Mouse (Mus musculus) c-Kit-positive CD71-positive TER-119-positive erythroid progenitor cells, embryonic 14.5 days (primary cell): Measurements from ENCODE around the gene Dnase2a.

ENCODE experiments used
- DNase-seq: peaks from one replicate; pipeline ENCODE4 v3.0.0-alpha.2; 2013; ENCODE audit warnings: low spot score

Gene Dnase2a

GRCm38 (mm10) chr8:84936962-84937546, 28.7 kb downstream of the Dnase2a start, which contains the start of gene Mast1:
Mast1 (minus strand) TSS chr8:84937359.
- DNase-seq: peak; percentile 53

DNA sequence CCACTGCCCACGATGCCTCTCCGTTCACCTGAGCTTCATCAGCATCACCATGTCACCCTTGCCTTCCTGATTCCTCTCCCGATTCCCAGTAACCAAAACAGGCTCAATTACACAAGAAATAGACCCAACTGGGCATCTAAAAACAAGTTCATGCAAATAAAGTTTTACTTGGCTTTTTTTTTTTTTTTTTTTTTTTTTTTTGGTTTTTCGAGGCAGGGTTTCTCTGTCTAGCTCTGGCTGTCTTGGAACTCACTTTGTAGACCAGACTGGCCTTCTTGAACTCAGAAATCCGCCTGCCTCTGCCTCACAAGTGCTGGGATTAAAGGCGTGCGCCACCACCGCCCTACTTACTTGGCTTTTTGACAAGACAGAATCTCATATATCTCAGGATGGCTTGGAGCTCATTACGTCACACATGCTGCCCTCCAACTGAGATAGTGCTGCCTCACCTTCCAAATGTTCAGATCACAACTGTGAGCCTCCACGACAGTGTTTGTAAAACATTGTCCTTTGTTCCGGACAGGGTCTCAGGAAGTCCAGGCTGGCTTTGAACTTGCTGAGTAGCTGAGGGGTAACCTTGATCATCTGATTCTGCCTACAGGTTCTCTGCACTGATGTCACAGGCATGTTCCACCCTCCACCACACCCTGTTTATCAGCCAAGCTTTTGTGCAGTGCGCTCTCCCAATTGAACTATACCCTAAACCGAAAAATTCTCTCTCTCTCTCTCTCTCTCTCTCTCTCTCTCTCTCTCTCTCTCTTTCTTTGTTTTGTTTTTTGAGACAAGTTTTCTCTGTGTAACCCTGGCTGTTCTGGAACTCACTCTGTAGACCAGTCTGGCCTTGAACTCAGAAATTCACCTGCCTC, 29.5 kb downstream of the Dnase2a start:
- peak; percentile 34 for DNase-seq

- DNase-seq: no peak
These were observed 35.3 kb downstream of the Dnase2a start for GRCm38 (mm10) chr8:84943699-84944098.

DNA sequence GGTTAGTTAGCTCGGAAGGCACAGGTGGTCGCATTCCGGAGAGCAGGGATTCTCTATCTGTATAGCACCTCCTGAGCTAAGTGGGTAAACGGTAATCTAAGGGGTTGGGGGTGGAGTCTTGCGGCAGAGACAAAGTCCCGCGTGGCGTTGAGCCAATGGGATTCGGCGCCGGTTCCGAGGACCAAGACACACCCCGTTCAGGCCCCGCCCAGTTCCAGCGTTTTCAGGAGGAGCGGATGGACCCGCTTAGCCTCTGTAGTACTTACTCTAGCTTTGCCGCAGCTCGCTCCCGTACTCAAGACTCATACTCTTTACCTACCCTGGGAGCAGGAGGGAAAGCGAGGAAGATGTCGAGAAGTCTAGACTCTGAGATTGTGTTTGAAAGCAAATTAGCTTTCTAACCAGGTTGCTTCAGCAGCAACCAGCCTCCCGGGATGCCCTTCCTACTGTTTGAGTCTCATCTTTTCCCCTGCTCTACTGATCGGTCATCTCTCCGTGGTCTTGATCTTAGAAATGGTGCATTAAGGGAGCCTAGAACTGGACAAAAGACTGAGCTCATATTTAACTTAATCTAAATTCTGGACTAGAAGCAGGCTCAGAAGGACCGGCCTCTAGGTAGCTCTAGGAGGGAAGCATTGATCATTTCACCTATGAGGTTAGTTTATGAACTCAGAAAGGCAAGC, 36.3 kb downstream of the Dnase2a start:
- peak; percentile 79 for DNase-seq

DNA sequence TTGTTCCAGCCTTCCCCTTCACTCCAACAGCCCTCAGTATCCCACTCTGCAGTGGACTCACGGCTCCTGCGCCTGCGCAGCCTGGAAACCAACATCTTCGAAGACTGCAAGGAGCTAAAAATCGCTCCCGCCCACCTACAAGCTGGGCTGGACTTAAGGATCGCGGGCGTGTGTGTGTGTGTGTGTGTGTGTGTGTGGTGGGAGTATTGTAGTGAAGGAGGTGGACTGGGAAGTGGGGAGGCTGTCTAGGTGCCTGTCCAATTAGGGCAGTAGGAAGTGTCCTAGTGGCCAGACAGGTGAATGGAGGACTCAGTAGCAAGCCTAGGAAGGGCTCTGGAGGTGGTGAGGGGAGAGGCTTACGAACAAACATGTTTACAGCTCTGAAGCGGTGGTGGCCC, 36.9 kb downstream of the Dnase2a start:
- no peak for DNase-seq

- DNase-seq: no peak
These were observed 37.5 kb downstream of the Dnase2a start for GRCm38 (mm10) chr8:84945633-84946527.

- DNase-seq: no peak
These were observed 38.3 kb downstream of the Dnase2a start, which contains the start of gene Rtbdn for GRCm38 (mm10) chr8:84946528-84947240. Rtbdn (plus strand) TSS chr8:84946991.

- no peak for DNase-seq
These were observed 38.8 kb downstream of the Dnase2a start for GRCm38 (mm10) chr8:84947241-84947545.

GRCm38 (mm10) chr8:84949753-84950152, 41.4 kb downstream of the Dnase2a start:
- no peak for DNase-seq

GRCm38 (mm10) chr8:84952612-84953255, 44.4 kb downstream of the Dnase2a start:
- DNase-seq: no peak

GRCm38 (mm10) chr8:84956768-84957167, 48.4 kb downstream of the Dnase2a start:
- DNase-seq: peak; percentile 83

- DNase-seq: no peak
These were observed 51.5 kb downstream of the Dnase2a start for GRCm38 (mm10) chr8:84959811-84960210.

GRCm38 (mm10) chr8:84963952-84964351, 55.6 kb downstream of the Dnase2a start:
- no peak for DNase-seq

DNA sequence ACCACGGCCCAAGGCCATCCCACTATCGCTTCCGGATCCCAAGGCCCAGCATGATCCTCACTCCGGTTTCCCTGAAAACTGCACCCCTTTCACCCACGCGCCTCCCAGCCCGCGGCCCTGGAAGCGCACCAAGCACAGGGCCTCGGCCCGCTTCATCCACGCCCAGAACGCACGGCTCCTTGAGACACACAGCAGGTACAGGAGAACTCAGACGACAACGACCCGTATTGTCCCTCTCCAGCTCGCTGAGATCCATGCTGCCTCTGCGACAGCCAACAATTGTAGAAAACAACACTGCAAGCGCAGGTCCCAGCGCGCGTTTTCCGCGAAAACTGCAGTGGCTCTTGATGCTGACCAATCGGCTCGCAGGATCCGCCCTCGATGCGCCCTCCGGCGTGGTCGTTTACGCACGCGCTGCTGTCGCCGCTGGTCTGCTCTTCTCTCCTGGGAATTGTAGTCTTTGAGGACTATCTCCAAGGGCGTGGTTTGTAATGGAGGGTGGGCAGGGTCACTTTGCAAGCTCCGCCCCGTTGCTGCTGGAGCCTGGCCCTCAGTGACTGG, 57.5 kb downstream of the Dnase2a start:
- DNase-seq: peak; percentile 97

DNA sequence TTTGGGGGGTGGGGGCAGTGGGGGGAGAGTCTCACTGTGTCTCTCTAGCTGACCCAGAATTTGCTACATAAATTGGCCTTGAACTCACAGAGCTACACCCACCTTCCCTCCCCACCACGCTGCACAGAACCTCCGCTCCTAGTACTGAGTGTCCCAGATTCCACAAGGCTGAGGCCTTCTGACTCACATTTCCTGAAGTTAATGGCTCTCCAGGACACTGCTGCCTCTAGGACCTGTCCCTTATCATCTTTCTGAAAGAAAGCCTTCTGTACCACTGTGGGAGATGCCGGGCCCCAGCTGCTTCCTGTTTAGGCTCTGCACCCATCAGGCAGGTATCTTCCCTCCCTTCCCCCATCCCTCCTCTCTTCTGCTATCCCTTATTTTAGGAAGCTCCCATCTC, 58.2 kb downstream of the Dnase2a start:
- no peak for DNase-seq

- DNase-seq: no peak
These were observed 59.4 kb downstream of the Dnase2a start for GRCm38 (mm10) chr8:84967532-84968304.

- no peak for DNase-seq
These were observed 60.3 kb downstream of the Dnase2a start for GRCm38 (mm10) chr8:84968650-84969049.

DNA sequence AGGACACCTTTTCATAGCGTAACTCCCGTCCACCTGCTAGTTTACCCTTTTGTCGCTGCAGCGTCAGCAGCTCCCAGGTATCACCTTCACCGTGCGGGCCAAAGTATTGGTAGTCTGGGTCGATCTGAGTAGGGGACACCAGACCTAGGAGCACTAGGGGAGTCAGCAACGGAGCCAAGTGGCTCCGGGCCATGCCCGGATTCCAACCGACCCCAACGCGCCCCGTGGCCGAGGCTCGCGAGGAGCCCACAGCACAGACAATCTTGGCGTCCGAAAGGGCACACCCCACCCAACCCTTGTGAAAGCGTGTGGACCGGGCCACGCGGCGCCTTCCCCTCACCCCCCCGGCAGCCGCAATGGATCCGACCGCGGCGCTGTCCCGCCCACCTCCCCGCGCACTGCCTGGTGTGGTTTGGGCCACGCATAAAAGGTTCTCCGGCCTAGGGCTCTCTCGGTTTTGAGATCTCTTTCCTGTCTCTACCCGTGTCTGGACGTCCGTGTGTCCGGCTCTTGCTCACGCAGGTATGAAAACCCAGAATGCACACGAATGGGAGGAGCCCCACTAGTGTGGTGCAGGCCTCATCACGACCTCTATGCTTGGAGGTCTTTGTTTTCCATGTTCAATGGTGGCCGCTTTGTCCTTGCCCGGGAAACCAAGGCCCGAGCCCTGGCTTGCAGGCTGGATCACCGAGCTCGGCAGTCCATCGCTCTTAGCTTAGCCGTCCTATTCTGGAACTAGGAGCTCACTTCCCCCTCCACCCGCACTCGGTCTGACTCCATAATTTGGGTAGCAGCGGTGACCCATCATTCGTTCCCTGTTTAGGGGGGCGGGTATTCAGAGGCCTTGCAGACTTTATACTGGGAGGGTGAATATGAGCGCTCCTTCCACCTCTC, 61.1 kb downstream of the Dnase2a start, which contains the start of the genes Gm49661, Prdx2 and Rnaseh2a:
Gene Gm49661 (minus strand): TSS at position 193 of the 894 bp plus-strand sequence.
Gene Prdx2 (plus strand): TSS at position 347 of the 894 bp plus-strand sequence.
Gene Rnaseh2a (minus strand): TSS at position 527 of the 894 bp plus-strand sequence.
- peak; percentile 84 for DNase-seq
